Mouse (Mus musculus) cerebellum, adult 8-10 months (tissue): ENCODE results near the gene Pnldc1.
"Not testable (repeated sequence)": the region's sequence is repeated elsewhere in the genome, so short reads cannot be mapped to it uniquely, and the experiment has no call there.

Experiments used
- DNase-seq: peaks from one replicate; pipeline ENCODE4 v3.0.0; 2022

The Pnldc1 gene

DNA sequence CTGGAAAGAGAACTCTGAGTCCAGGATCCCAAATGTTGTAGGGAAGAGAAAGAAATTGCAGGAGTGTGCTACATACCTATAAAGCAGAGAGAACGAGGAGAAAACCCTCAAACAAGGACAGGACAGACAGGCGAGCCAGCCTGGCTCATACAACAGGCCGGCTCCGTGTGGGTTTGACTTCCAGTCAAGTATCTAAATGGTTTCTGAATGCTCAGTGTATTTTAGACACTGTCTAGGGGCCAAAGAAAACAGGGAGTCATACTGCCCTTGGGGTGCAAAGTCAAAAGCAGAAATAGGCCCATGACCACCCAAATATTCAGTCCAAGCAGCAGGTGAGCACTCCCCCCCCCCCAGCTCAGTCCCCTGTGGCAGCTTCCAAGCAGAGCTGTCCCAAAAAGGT lies 4.2 kb downstream of the Pnldc1 start:
- DNase-seq = no peak

DNA sequence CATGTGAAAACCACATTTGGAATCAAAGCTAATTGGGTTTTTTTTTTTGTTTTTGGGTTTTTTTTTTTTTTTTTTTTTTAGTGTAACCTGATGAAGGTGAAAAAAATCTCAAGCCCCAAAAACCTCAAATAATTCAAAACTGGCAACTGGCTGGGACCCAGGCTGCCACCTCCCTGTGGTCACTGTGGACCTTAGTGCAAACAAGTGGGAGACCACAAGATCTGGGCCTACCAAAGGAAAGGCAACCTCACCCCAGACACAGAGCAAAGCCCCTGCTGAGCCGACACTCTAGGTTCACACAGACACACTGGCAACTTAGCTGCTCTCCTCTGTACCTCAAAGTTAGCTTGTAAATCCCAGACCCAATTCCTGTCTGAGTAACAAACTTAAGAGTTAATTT lies 5.7 kb downstream of the Pnldc1 start:
- no peak for DNase-seq

DNA sequence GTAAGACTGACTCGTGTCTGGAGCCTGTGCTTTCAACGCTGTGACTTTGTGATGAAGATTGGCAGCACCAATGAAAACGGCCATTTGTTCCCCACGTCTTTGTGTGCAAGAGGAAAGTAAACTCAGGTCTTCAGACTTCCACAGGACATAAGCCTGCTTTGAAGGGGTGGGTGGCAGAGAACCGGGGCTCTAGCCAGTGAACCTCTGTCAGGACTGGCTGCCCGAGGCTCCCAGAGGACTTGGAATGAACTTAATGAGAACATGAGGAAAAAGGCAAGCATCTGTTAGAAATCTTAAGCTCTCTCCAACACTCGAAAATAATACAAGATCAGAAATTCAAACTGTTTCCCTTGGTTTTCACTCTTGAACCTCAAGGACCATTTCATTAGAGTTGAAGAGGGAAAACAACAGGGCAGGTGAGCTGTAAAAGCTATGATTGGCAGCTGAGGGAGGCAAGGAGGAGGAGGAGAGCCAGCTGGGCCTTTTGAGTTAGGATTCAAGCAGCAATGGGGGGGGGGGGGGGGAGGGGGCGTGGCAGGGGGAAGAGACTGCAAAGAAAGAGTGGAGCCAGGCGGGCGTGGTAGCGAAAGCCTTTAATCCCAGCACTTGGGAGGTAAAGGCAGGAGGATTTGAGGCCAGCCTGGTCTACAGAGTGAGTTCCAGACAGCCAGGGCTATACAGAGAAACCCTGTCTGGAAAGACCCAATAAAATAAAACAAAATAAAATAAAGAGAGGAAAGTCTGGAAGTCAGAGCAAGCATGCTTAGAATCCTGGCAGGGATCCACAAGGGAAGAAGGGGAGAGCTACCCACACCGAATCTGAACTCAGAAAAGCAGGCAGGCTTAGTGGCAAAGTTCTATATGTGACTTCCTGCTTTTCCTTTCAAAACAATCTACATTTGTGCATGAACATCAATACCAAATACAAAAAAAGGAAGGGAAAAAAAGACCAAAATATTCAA lies 6.4 kb downstream of the Pnldc1 start:
- DNase-seq = no peak

DNA sequence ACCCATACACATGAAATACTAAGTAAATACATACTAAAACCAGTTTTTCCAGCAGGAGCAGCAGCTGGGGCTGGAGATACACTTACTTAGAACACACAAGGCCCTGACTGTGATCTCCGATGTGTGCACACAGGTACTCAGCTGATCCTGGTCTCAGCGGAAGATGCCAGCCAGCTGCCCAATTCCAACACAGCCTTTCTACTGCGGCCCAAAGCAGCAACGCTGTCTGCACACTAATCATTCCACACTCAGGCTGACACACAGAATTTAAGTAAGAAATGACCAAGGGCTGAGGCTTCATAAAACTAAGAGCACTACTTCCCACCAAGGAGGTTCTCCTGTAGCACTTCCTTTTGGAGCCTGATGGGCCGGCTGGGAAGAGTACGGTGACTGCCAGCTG lies 7.7 kb downstream of the Pnldc1 start:
- no peak for DNase-seq

- DNase-seq = not testable (repeated sequence)
Measured at GRCm38 (mm10) chr17:12898607-12899006, 11.4 kb downstream of the Pnldc1 start.

GRCm38 (mm10) chr17:12897674-12898073 lies 12.4 kb downstream of the Pnldc1 start:
- no peak for DNase-seq

GRCm38 (mm10) chr17:12892033-12892432 lies 18.0 kb downstream of the Pnldc1 start:
- no peak for DNase-seq

GRCm38 (mm10) chr17:12891054-12891453 lies 19.0 kb downstream of the Pnldc1 start:
- no peak for DNase-seq

DNA sequence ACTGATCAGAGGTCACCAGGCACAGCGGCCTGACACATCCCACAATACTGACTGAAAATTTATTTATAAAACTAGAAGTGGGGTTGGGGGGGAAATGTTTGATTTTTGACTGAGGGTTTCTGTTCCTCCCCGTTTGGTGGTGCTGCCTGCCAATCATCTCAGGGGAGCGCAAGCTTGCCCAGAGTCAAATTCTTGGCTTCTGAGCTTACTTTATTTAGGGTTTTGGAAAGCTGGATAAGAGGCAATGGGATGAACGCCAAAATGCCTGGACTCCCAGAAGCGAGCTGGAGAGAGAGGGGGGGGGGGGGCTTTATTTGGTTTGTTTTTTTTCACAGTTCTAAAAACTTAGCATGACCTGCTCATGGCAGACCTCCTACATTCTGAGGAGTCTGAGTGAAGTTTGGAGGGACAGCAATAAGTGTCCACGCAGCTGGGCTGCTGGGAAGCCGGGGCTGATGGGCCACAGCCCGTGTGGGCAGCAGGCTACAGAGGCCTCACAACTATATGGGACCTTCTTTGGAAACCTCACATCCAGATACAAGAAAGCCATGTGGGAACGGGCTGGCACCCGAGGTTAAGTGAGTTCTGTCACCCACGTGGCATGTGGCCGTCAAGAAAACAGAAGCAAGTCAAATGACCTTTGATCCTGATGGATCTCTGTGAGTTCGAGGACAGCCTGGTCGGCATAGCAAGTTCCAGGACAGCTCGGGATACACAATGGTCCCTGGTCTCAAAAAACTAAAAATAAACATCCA lies 22.8 kb downstream of the Pnldc1 start:
- DNase-seq = no peak

DNA sequence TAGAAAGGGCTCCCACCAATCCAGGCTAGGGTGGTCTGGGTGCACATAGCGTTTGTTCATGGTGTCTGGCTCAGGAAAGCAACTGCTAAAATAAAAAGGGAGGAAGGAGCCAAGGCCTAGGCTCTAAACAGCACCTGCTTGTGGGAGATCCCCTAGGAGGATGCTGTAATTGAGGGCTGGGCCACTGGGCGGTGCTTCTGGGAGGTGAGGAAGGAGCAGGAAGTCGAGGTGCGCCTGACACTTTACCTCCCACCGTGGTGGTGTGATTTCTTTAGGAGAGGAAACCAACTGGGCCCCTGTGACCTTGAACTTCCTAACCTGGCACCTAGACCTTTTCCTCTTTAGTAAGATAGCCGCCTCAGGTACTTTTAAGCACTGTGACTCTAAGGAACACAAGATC lies 23.4 kb downstream of the Pnldc1 start:
- DNase-seq = no peak

GRCm38 (mm10) chr17:12881216-12881615 lies 28.8 kb downstream of the Pnldc1 start:
- DNase-seq = no peak

- peak; percentile 82 for DNase-seq
Measured at GRCm38 (mm10) chr17:12880178-12880577, 29.9 kb downstream of the Pnldc1 start.

DNA sequence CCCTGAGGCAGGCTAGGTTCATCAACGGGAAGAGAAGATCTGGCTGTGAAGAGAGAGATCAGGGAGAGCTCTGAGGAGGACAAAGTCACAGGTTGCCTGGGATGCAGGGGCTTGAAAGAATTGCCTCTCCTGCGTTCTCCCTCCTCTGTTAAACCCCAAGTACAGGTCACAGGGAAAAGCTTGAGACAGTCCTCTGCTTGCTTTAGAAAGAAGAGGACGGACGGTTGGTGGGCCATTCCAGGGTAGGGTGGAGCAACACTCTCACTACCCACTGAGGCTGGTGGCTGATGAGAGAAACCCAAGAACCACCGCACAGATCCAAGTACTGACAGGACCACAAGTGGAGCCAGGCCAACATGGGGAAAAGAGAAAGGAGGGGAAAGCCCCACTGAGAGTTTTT lies 34.3 kb downstream of the Pnldc1 start, which contains the start of gene Mrgprh:
Gene Mrgprh (plus strand): TSS at position 301 of the 400 bp plus-strand sequence.
- DNase-seq = no peak

DNA sequence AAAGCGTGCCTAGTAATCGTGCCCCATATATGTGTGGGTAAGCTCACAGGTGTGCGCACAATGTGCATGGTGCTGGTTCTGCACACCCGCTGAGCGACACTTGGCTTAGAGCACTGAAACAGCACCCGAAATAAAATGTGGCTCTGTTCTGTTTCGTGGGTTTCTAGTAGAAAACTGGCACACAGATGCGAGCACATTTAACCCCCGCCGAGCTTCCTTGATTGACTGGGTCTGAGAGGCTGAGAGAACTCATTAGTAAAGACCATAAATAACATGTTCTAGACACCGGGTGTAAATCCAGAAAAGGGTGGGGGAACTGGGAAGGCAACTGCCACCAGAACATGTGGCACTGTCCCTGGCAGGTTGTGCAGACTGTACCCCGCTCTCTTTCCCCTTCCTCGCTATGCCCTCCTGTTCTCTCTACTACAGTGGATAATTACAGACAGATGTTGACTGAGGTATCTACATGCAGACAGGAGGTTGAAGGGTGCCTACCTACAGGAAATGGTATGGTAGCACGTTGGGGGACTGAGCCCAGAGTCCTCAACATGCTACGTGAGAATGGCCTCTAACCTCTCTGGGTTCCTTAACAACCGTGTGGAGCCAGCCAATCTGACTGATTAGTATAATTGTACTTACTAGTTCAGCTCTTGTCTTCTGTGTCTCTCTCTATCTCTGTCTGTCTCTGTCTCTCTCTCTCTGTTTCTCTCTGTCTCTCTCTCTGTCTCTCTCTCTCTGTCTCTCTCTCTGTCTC lies 37.6 kb downstream of the Pnldc1 start:
- DNase-seq = peak; percentile 24

GRCm38 (mm10) chr17:12868640-12869039 lies 41.4 kb downstream of the Pnldc1 start:
- DNase-seq = no peak

GRCm38 (mm10) chr17:12868043-12868442 lies 42.0 kb downstream of the Pnldc1 start, which contains the start of gene Mas1:
Gene Mas1, minus strand, starts transcription at chr17:12868143.
- no peak for DNase-seq

GRCm38 (mm10) chr17:12866853-12867252 lies 43.2 kb downstream of the Pnldc1 start:
- DNase-seq = no peak

GRCm38 (mm10) chr17:12865407-12865806 lies 44.6 kb downstream of the Pnldc1 start:
- no peak for DNase-seq

DNA sequence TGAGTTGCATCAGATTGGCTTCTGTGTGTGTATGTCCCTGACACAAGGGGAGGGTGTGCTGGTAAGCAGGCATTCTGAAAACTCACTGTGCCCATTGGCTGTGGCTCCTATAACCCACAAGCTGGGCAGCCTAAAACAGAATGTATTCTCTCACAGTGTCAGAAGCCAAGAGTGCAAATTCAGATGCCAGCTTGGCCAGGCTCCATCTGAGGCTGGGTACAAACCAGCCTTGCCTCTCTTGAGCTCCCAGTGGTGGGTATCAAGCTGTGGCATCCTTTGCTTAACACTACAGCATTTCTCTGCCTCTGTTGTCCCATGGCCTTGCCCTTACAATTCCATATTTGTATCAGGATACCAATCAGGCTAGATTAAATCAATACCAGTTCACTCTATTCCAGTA lies 45.9 kb downstream of the Pnldc1 start:
- no peak for DNase-seq

DNA sequence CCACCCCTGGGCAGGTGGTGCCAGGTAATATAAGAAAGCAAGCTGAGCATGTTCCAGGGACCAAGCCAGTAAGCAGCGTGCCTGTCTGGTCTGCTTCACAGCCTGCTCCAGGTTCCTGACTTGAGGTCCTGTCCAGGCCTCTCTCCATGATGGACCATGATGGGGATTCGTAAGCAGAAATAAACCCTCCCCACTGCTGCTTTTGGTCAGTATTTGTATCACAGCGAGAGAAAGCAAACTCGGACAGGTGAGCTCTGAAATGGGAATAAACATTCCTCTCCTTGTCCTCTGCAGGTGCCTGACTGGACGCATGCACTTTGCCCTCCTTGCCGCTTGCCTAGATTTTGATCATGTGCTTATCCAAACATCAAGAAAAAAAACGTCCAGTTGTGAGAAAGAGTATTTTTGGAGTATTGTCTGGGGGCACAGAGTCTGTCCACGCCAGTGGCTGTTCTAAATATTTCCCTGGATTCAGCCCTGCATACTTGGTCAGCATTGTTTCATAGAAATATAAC lies 51.0 kb downstream of the Pnldc1 start:
- no peak for DNase-seq

GRCm38 (mm10) chr17:12858072-12858471 lies 52.0 kb downstream of the Pnldc1 start:
- DNase-seq = no peak

DNA sequence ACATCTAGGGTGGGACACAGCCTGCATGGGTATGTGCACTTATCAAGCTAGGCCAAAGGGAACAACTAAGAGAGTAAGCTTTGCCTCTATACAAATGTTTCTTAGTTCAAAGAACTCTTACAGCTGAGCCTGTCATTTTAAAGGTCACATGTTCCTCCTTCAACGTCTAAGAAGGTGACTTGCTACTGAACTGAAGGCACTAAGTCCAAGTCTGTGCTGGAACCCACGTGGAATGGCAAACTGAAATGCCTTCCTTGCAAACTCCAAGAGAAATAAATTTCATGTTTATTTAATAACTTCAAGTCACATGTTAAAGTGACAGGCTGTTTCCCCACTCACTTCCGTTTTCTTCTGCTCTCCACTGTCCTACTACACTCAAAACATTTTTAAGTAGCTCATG lies 52.6 kb downstream of the Pnldc1 start:
- no peak for DNase-seq

DNA sequence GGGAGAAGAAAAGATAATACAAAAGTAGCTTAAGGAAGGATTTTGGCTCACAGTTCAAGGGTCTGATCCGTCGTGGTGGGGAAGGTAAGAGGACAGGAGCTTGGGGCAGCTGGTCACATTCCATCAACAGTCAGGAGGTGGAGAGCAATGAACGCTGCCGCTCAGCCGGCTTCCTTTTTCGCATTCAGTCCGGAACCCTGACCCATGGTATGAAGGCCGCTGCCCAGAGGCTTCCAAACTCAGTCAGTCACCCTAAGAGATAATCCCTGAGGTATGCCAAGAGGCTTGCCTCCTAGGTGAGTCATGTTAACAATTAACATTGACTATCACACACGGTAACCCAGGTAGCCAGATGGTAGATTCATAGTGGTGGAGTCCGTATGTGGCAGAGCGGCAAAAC lies 55.6 kb downstream of the Pnldc1 start:
- no peak for DNase-seq
